Mouse (Mus musculus): ENCODE measurements around the gene Uba3.

The Uba3 gene

GRCm38 (mm10) chr6:97205439-97205885 is at the start of gene Uba3:
Uba3 (minus strand) TSS chr6:97205647.
- DNase-seq = peak; percentile 99

DNA sequence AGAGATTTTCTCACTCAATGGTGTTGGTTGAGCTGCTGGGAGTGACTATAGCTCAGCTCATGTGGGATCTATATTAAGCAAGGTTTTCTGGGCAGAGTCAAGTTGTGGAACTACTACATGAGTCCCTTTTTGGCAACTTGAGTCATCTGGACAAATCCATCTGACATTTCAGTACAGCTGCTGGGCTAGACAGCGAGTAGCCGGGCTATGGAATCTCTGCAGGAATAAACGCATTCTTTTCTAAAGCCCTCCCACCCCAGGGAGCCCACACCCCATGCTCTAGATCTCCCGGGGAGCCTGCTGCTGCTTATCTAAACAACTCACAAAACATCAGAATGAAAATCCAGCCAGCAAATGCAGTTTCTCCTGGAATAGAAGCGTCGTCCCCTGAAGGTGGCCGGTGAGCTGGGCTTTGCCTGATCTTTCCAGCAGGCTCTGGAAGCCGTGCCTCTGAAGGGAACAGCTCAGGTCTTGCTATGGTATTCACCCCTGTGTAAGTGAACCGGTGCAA is 47.3 kb upstream of the Uba3 start, which contains the start of gene Lmod3:
Lmod3 (minus strand) TSS at position 49 of the 511 bp plus-strand sequence.
- DNase-seq = no peak

- DNase-seq = no peak
Measured at GRCm38 (mm10) chr6:97252086-97252485, 46.6 kb upstream of the Uba3 start.

DNA sequence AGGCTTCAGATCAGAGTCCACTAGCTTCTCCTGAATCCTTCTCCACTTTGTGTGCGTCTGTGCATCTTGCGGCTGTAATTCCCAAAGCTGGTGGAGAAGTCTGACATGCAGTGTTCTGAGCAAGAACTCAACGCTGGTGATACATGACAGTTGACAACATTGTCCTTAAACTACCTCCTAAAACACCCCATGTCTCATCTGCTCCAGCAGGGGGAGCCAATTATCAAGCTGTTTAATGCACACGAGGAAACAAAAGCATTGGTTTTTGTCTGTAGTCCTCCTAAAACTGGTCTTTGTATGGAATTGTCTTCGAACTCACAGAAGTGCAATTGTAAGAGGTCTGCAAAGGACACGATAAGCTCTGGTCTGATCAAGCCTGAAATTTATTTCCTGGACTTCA is 45.5 kb upstream of the Uba3 start:
- peak; percentile 76 for DNase-seq

GRCm38 (mm10) chr6:97245200-97245599 is 39.8 kb upstream of the Uba3 start:
- no peak for DNase-seq

DNA sequence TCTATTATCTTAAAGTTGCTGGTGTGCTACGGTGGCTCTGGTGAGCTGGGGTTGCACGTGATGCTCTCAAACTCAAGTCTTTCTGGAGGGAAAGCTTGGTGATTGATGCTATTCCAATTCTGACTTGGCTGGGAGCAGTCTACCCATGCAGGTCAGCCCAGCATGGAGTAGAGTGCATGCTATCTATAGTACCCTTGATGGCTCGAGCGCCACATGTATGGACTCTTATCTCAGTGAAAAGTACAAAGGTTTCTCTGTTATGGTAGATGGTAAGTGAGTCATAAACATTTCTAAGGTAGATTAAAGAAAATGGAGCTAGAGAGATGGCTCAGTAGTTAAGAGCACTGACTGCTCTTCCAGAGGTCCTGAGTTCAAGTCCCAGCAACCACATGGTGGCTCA is 37.1 kb upstream of the Uba3 start:
- DNase-seq = no peak

- no peak for DNase-seq
Measured at GRCm38 (mm10) chr6:97240092-97240491, 34.6 kb upstream of the Uba3 start.

DNA sequence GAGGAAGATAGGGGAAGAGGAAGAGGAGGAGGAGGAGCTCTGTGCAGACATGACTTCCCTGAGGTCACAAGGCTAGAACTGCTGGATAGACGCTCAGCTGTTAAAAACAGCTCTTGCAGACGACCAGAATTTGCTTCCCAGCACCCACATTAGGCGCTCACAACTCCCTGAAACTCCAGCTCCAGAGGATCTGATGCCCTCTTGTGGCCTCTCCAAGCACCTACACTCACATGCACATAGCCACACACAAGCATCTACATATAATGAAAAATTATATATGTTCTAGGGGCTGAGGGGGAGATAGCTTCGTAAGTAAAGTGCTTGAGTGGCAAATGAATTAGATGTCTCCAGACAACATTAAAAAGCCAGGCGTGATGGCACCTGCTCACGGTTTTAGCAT is 33.9 kb upstream of the Uba3 start:
- no peak for DNase-seq

DNA sequence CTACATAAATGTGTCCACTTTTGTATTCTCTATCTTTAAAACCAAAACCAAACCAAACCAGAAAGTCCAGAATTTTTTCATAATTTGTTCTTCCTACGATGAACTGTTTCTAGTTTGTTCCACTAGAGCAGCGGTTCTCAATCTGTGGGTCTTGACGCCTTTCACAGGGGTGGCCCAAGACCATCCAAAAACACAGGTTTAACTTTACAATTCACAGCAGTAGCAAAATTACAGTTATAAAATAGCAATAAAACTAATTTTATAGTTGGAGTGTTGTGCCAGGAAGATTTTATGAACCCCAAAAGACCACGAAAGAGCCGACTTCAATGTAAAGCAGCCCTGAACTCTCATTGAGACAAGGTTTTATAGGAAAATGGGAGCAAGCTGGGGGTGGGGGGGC is 30.6 kb upstream of the Uba3 start:
- DNase-seq = no peak

DNA sequence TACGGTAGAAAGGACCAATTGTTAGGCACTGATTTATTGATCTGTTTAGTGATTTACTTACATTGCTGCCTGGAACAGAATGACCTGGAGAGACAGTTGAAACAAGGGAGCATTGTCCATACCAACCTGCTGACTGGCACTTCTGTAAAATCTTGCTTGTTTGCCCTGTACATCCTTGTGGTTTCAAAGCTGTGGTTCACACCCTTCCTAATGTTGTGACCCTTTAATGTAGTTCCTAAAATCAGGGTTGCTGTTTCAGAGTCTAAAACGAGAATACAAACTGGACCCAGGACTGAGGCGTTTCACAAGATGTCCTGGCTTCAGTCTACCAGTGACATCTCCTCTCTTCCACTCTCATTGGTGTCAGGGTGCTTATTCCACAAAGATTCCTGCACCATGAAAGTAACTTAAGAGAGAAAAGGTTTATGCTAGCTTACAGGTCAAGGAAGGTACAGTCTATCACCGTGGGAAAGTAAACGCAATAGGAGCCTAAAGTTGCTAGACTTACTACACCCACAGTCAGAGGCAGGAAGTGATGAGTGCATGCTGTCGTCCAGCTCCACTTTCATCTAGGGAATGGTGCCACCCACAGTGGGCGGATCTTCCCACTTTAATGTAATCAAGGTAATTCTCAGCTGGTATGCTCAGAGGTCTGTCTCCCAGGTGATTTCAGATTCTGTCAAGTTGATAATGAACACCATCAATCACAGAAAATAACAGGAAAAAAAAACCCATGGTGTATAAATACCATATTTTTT is 29.6 kb upstream of the Uba3 start:
- DNase-seq = no peak

- DNase-seq = no peak
Measured at GRCm38 (mm10) chr6:97227067-97227847, 21.8 kb upstream of the Uba3 start.

DNA sequence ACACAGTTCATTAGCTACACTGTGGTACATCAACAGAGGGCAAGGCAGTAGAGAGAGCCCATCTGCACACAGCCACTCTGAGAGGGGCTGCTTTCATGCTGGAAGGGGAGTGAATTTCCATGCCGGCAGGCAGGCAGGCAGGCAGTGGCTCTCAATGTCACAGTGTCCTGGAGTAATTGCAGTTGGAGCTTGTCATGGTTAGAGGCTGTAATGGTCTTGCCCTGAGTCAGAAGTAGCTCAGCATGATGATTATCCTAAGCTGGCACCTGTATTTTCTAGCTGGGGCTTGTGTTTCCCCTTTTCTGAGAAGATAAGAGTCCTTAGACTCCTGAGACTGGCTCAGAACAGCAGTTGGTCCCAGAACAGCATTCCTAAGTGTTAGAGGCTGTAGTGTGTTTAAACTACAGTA is 20.6 kb upstream of the Uba3 start:
- no peak for DNase-seq

GRCm38 (mm10) chr6:97224505-97224904 is 19.1 kb upstream of the Uba3 start:
- no peak for DNase-seq

DNA sequence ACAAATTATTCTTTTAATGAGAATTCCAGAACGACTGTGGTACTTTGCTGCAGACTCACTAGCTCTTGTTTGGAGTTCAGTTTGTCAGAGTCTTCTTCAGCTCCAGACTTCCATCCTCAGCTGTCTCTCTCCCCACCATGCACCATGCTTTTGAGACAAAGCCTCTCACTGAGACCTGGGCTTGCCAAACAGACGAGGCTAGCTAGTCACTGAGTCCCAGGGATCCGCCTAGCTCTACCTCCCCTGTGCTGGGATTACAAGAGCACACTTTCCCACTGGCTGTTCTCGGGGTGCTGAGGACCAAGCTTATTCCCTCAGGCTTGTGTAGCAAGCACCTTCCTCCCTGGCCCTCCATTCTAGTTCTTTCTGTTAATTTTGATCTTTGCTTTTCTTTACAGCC is 18.1 kb upstream of the Uba3 start:
- DNase-seq = no peak

- no peak for DNase-seq
Measured at GRCm38 (mm10) chr6:97222931-97223467, 17.6 kb upstream of the Uba3 start.

GRCm38 (mm10) chr6:97222321-97222720 is 16.9 kb upstream of the Uba3 start:
- DNase-seq = no peak

GRCm38 (mm10) chr6:97221205-97222025 is 16.0 kb upstream of the Uba3 start:
- DNase-seq = no peak

- no peak for DNase-seq
Measured at GRCm38 (mm10) chr6:97220672-97221071, 15.2 kb upstream of the Uba3 start.

- no peak for DNase-seq
Measured at GRCm38 (mm10) chr6:97216154-97216821, 10.8 kb upstream of the Uba3 start.

GRCm38 (mm10) chr6:97211981-97212380 is 6.5 kb upstream of the Uba3 start:
- DNase-seq = no peak

DNA sequence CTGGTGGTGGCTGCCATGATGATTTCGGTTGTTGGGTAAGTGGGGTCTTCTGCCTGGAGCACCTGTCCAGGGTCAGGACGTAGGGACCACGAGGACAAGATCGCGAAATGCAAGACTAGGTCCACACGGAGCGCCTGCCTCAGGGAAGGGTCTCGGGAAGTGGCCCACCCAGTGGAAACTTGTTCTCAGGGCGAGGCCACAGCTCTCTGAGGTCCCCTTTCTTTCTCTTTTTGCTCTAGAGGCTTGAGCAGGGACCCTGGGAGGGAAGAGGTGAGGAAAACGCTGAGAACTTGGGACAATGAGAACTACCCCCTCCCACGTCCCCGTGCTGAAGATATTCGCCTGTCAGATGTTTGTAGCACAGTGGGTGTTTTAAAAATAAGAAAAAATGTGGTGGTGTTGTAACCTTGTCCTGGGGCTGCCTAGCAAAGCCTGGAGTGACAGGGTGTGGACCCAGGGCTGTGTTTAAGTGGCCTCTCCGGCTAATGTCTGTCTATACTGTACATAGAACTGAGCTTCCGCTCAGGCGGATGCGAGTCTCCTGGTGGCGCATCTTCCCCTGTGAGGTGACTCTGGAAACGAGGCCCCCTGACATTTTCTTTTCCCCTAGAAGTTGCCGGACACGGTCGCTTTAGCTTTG is 5.6 kb upstream of the Uba3 start:
- DNase-seq = no peak
